Mouse (Mus musculus) lung, adult 2 months (tissue): ENCODE results near the gene Pomgnt2.

ENCODE experiments used
- CTCF ChIP-seq: fragments of 200-500 bp; IDR thresholded peaks from 2 replicates; pipeline ENCODE4 v1.5.1; 2011; ENCODE audit warnings: mild to moderate bottlenecking, low read length, control low read depth; ENCODE audit not compliant: insufficient read depth
- POLR2A ChIP-seq: fragments of 200-500 bp; IDR thresholded peaks from 2 replicates; pipeline ENCODE4 v1.6.1; 2011; ENCODE audit warnings: low read depth, mild to moderate bottlenecking, control low read depth, low read length, borderline replicate concordance; ENCODE audit errors: extremely low read depth

DNA sequence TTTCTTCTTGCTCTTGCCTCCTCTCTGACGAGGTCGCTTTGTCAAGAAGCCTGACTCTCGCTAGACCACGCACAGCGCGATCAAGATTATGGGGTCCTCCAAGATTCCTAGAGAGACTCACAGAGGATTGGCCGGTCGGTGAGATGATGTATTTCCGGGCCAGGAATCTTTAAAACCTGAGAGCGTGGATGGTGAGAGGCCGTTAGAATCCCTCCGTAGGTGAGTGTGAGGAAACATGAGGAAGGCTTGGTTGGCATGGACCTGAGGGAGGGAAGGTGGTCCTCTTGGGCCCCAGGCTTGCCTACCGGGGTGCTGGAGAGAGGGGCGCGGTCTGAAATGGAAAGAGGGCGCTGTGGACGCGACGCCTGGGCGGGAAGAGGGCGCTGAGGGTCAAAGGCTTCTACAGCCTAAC lies 59.0 kb downstream of the Pomgnt2 start:
- no peak for TF ChIP-seq POLR2A
- TF ChIP-seq CTCF = no peak
